Mouse (Mus musculus): ENCODE results near the gene Cog7. TPM values are rescaled to one million over a fixed set of nuclear protein-coding genes. Genes with fewer than 3 reads are reported as not detected.

Cog7 gene
- polyA plus RNA-seq, 1 experiment from 2014 or later = 21.6 TPM

Other genes with a start within 250 kb of the Cog7 start
- 0.17 and 0.22 TPM in 2 replicates for gene Scnn1g, start 247.2 kb downstream of the Cog7 start, polyA plus RNA-seq (2014; fragmentation: Nextera tagmentation; extraction: Ambion mirVana)
- gene Scnn1b, start 116.7 kb downstream of the Cog7 start, polyA plus RNA-seq (2014; fragmentation: Nextera tagmentation; extraction: Ambion mirVana) = 0.07 and 0.14 TPM in 2 replicates
- 38.8 and 56.0 TPM in 2 replicates for gene Gga2, start 39.5 kb upstream of the Cog7 start, polyA plus RNA-seq (2014; fragmentation: Nextera tagmentation; extraction: Ambion mirVana)
- 94.1 and 94.5 TPM in 2 replicates for gene Ubfd1, start 85.5 kb upstream of the Cog7 start, polyA plus RNA-seq (2014; fragmentation: Nextera tagmentation; extraction: Ambion mirVana)
- gene Ears2, start 85.6 kb upstream of the Cog7 start, polyA plus RNA-seq (2014; fragmentation: Nextera tagmentation; extraction: Ambion mirVana) = 14.5 TPM in 2 replicates
- 649 and 690 TPM in 2 replicates for gene Ndufab1, start 120.2 kb upstream of the Cog7 start, polyA plus RNA-seq (2014; fragmentation: Nextera tagmentation; extraction: Ambion mirVana)
- 14.6 and 20.9 TPM in 2 replicates for gene Palb2, start 151.3 kb upstream of the Cog7 start, polyA plus RNA-seq (2014; fragmentation: Nextera tagmentation; extraction: Ambion mirVana)
- 143 and 144 TPM in 2 replicates for gene Dctn5, start 151.3 kb upstream of the Cog7 start, polyA plus RNA-seq (2014; fragmentation: Nextera tagmentation; extraction: Ambion mirVana)
- 84.4 and 101 TPM in 2 replicates for gene Plk1, start 177.7 kb upstream of the Cog7 start, polyA plus RNA-seq (2014; fragmentation: Nextera tagmentation; extraction: Ambion mirVana)
- gene Ern2, start 204.5 kb upstream of the Cog7 start, polyA plus RNA-seq (2014; fragmentation: Nextera tagmentation; extraction: Ambion mirVana) = 0.07 and 0.19 TPM in 2 replicates
- 0.11 and 0.14 TPM in 2 replicates for gene Chp2, start 237.8 kb upstream of the Cog7 start, polyA plus RNA-seq (2014; fragmentation: Nextera tagmentation; extraction: Ambion mirVana)